Mouse (Mus musculus) brown adipose tissue, adult 24 weeks (tissue): ENCODE data around the gene Spta1. TPM values are rescaled to one million over a fixed set of nuclear protein-coding genes. Genes with fewer than 3 reads are reported as not detected.

Experiments
- H3K27ac ChIP-seq: fragments of 200-500 bp; replicated peaks from 2 replicates; pipeline ENCODE4 v1.5.1; 2012; ENCODE audit warnings: low read depth, mild to moderate bottlenecking, low read length
- H3K4me1 ChIP-seq: fragments of 200-500 bp; 2 replicates; pipeline ENCODE4 v1.6.1; 2012; ENCODE audit warnings: low read length, mixed read lengths; ENCODE audit not compliant: control insufficient read depth, insufficient read depth, insufficient read length
- H3K4me3 ChIP-seq: fragments of 200-500 bp; 2 replicates; pipeline ENCODE4 v1.5.1; 2012; ENCODE audit warnings: low read depth, mild to moderate bottlenecking, low read length, moderate library complexity; ENCODE audit not compliant: insufficient read depth
- polyA plus RNA-seq: library from polyadenylated mRNA; stranded (reverse); fragments of >200 nt; gene quantifications from 2 replicates; pipeline ENCODE4 v1.2.4, GENCODE M21; 2012; ENCODE audit not compliant: missing spikeins, insufficient read depth, insufficient read length

Gene Spta1
- 0.25 TPM in 1 of 2 replicates, not detected in the other for polyA plus RNA-seq

GRCm38 (mm10) chr1:174172605-174173004, at the start of gene Spta1:
Gene Spta1, plus strand, starts transcription at chr1:174172776.
- H3K27ac ChIP-seq = no peak within 1 kb of the TSS
- H3K4me1 ChIP-seq = no peaks in the 10 kb centered on the region
- no peak within 1 kb of the TSS for H3K4me3 ChIP-seq

DNA sequence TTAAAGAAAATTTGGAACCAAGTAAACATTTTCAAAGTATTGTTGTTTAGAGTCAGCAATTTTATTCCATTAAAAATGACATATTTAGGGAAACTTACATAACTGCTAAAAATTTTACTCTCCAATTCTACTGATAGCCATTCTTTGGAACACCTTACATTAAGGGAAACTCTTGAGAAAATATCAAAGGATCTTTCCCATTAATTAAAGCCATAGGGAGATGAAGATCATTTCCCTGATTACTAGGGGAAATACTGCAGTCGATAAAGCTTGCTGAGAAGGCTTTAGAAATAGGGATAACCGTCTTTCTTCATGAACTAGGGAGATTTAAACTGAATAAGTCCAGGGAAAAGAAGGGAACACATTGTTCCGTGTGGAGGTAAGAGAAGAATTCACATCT, 41.4 kb upstream of the Spta1 start, which contains the start of gene Olfr424:
Gene Olfr424 (plus strand): TSS at position 301 of the 400 bp plus-strand sequence.
- H3K4me3 ChIP-seq = no peak within 1 kb of the TSS
- no peaks in the 10 kb centered on the region for H3K4me1 ChIP-seq
- no peak within 1 kb of the TSS for H3K27ac ChIP-seq

DNA sequence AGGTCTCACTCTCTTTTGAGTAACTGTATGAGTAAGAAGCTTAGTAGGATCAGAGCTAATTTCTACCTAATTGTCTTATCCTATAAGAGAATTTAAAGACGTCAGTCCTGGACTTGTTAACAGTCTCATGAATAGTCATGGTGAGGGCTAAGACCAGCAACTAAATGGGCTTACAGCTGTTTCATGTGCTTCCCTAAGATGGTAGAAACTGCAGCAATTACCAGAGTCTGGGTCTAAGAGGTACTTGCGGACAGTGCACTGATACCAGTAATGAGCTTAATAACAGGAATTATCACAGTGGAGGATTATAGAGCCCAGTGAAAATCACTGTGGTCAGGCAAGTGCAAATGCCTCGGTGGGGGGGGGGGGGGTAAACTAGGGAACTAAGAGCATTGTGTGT, 40.6 kb upstream of the Spta1 start:
- Histone ChIP-seq H3K4me3 (no peak overlapping the region), H3K27ac (no peak overlapping the region), H3K4me1 (no peaks in the 10 kb centered on the region)

DNA sequence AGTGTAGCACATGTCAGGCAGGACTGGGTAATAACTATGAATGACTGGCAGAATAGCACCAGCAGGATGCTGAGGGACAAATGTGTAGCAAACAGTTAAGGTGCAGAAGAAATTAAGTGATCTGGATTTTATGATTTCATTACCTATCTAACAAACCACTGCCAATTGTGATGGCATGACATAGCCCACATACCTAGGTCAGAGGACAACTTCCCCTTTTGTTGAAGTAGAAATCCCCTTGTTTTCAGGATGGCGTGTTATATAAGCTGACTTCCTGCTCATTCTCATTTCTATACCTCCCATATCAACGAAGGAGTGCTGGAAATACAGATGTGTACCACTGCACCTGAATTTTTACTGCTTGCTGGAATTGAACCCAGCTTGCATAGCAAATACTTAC, 31.2 kb upstream of the Spta1 start:
- Histone ChIP-seq H3K27ac (no peak overlapping the region), H3K4me1 (no peaks in the 10 kb centered on the region), H3K4me3 (no peak overlapping the region)

GRCm38 (mm10) chr1:174146696-174147095, 25.9 kb upstream of the Spta1 start:
- H3K4me1 ChIP-seq = no peaks in the 10 kb centered on the region
- H3K27ac ChIP-seq = no peak overlapping the region
- no peak overlapping the region for H3K4me3 ChIP-seq

GRCm38 (mm10) chr1:174149289-174149688, 23.3 kb upstream of the Spta1 start:
- H3K4me1 ChIP-seq = no peaks in the 10 kb centered on the region
- no peak overlapping the region for H3K27ac ChIP-seq
- no peak overlapping the region for H3K4me3 ChIP-seq

DNA sequence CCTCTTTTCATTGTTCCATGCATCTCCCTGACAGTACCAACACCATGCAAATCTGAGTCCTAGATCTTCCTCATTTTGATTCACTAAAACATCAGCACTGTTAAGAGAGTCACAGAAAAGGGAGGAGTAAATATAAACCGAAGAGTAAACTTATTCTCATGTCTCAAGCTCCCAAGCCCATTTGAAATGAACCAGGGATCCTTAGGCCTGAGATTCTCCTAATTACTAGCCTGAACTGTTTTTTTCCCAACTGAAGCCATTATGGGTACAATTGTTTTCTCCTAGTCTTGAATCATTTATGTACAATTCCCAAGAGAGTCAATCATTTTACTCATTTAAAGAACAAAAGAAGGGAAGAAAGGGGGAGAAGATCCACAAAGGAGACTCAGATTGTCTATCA, 17.2 kb upstream of the Spta1 start, which contains the start of gene Olfr420:
Gene Olfr420 (plus strand): TSS at position 301 of the 400 bp plus-strand sequence.
- H3K4me3 ChIP-seq = no peak within 1 kb of the TSS
- H3K27ac ChIP-seq = no peak within 1 kb of the TSS
- no peaks in the 10 kb centered on the region for H3K4me1 ChIP-seq

GRCm38 (mm10) chr1:174157622-174158021, 15.0 kb upstream of the Spta1 start:
- Histone ChIP-seq H3K27ac (no peak overlapping the region), H3K4me1 (no peaks in the 10 kb centered on the region), H3K4me3 (no peak overlapping the region)

DNA sequence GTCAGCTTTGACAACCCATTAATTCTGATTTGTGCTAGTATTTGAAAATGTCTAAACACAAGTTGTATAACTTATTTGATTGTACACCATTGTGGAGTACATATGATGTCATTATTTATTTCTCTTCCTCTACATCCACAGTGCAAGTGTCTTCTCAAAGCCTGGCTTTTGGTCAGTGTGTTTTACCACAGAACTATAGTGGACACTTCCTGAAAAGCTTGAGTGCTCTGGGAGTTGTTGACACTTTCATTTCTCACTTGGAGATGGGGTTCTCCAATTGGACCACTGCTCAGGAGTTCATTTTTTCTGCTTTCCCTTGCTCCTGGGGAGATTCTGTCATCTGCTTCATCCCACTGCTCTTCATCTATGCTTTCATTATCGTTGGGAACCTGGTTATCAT, 14.1 kb upstream of the Spta1 start:
- Histone ChIP-seq H3K4me1 (no peaks in the 10 kb centered on the region), H3K27ac (no peak overlapping the region), H3K4me3 (no peak overlapping the region)

GRCm38 (mm10) chr1:174159095-174159494, 13.5 kb upstream of the Spta1 start:
- no peak overlapping the region for H3K4me3 ChIP-seq

DNA sequence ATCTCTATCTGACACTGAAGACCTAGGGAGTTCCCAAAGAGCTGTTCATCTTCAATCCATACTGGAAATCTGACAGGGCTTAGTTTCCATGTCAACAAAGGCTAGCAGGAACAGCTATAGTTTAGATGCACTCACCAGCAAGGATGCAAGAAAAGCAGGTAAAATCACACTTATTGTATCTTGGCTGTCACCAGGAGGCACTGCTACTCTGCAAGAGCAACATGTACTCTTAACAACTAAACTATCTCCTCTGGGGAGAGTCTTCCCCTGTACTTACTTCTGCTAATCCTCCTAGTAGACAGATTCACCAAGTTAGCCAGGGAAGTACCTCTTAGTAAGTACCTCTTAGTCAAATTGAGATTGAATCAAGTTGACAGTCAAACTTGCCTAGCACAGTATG, 3.6 kb upstream of the Spta1 start:
- Histone ChIP-seq H3K4me3 (no peak overlapping the region), H3K27ac (no peak overlapping the region), H3K4me1 (no peaks in the 10 kb centered on the region)

More at GRCm38 (mm10) chr1:174159095-174159494, 13.5 kb upstream of the Spta1 start:
- Histone ChIP-seq H3K27ac (no peak overlapping the region), H3K4me1 (no peaks in the 10 kb centered on the region)

GRCm38 (mm10) chr1:174170706-174171501, 1.7 kb upstream of the Spta1 start:
- Histone ChIP-seq H3K27ac (no peak overlapping the region), H3K4me1 (no peaks in the 10 kb centered on the region), H3K4me3 (no peak overlapping the region)

- Histone ChIP-seq H3K27ac (no peak overlapping the region), H3K4me3 (no peak overlapping the region), H3K4me1 (no peaks in the 10 kb centered on the region)
These were observed 1.0 kb upstream of the Spta1 start for GRCm38 (mm10) chr1:174171537-174171936.

DNA sequence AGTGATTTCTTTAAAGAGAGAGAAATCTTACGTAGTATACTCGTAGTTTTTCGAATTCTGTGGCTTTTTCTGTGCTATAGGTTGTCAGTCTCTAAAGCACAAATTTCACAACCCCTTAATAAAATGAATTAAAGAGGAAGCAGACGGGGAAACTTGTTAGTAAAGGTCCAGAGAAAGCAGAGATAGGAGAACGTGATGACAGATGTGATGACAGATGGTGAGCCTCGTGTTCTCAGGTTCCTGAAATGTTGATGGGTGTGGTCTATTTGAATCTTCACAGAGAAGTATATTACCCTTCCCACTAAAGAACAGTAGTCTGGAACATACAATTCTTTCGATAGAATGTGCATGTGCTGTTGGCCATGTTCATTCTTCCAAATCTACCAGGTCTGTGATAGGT, 32.1 kb downstream of the Spta1 start:
- Histone ChIP-seq H3K4me3 (no peak overlapping the region), H3K27ac (no peak overlapping the region), H3K4me1 (no peaks in the 10 kb centered on the region)

GRCm38 (mm10) chr1:174212286-174212685, 39.7 kb downstream of the Spta1 start:
- Histone ChIP-seq H3K27ac (no peak overlapping the region), H3K4me3 (no peak overlapping the region), H3K4me1 (no peaks in the 10 kb centered on the region)
